Mouse (Mus musculus) midbrain, embryonic 13.5 days (tissue): ENCODE measurements around the gene Syne2. TPM values are rescaled to one million over a fixed set of nuclear protein-coding genes. Genes with fewer than 3 reads are reported as not detected.
"Not testable (repeated sequence)": the region's sequence is repeated elsewhere in the genome, so short reads cannot be mapped to it uniquely, and the experiment has no call there.

Source experiments
- ATAC-seq: fragments of 200-750 bp; cut with Nextera tagmentation; 2 replicates; pipeline ENCODE4 v1.8.0; 2017; ENCODE audit warnings: mild to moderate bottlenecking, moderate TSS enrichment, moderate library complexity
- H3K27ac ChIP-seq: fragments of 300-500 bp; sonication (generic); 2 replicates; pipeline ENCODE4 v1.5.1; 2015; ENCODE audit warnings: inconsistent platforms, mild to moderate bottlenecking, moderate library complexity
- H3K27me3 ChIP-seq: fragments of 300-500 bp; sonication (generic); 2 replicates; pipeline ENCODE4 v1.6.1; 2015; ENCODE audit warnings: mild to moderate bottlenecking, inconsistent platforms
- H3K36me3 ChIP-seq: fragments of 300-500 bp; sonication (generic); 2 replicates; pipeline ENCODE4 v1.6.1; 2015; ENCODE audit warnings: mild to moderate bottlenecking, inconsistent platforms
- H3K4me1 ChIP-seq: fragments of 300-500 bp; sonication (generic); replicated peaks from 2 replicates; pipeline ENCODE4 v1.6.1; 2015; ENCODE audit warnings: inconsistent platforms
- H3K4me2 ChIP-seq: fragments of 300-500 bp; sonication (generic); replicated peaks from 2 replicates; pipeline ENCODE4 v1.6.1; 2015; ENCODE audit warnings: moderate library complexity, mild to moderate bottlenecking, inconsistent platforms
- H3K4me3 ChIP-seq: fragments of 300-500 bp; sonication (generic); replicated peaks from 2 replicates; pipeline ENCODE4 v1.5.1; 2015; ENCODE audit warnings: mild to moderate bottlenecking, inconsistent platforms
- H3K9ac ChIP-seq: fragments of 300-500 bp; sonication (generic); replicated peaks from 2 replicates; pipeline ENCODE4 v1.6.1; 2015; ENCODE audit warnings: mild to moderate bottlenecking, inconsistent platforms
- H3K9me3 ChIP-seq: fragments of 300-500 bp; sonication (generic); 2 replicates; pipeline ENCODE4 v1.6.1; 2016; ENCODE audit warnings: mild to moderate bottlenecking, inconsistent platforms
- WGBS: fragments of 180-500 bp; shearing (Covaris S2); methylation state at CpG from one replicate; pipeline ENCODE4 v1.1.7; 2015; 5-methylcytosine and 5-hydroxymethylcytosine counted together
- microRNA-seq: library from miRNA; unstranded; fragments of <30 nt; microRNA quantifications from one replicate; pipeline ENCODE4, GENCODE M21; 2016
- polyA plus RNA-seq: library from polyadenylated mRNA; unstranded; fragments of >200 nt; fragmentation: Nextera tagmentation; extraction: Ambion mirVana; gene quantifications from 2 replicates; pipeline ENCODE4 v1.2.1, GENCODE M21; 2015

The Syne2 gene
- polyA plus RNA-seq, 1 experiment from 2014 or later: 84.4 TPM

DNA sequence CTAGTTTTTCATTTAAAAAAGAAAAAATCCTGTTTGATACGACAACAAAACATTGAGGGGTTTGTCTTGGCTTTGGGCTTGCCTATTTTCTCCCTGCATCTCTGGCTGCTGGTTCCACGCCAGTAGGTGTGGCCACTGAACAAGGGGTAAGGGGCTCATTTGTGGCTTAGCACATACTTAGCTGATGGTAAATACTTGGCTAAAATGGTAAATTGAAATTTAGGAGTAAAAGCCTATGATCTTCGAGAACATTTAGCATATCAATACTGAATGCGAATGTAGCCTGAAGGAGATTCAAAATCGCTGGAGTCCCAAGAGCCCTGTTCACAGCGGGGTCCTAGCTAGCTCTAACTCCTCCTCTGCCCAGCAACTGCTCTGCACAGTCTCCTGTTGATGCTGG, 318.8 kb downstream of the Syne2 start:
- 35% methylated on average over 6 of the region's 6 CpGs for WGBS
- Histone ChIP-seq H3K27me3 (no peaks in the 10 kb centered on the region), H3K9ac (no peak overlapping the region), H3K4me2 (no peak overlapping the region), H3K36me3 (no peaks in the 10 kb centered on the region), H3K4me1 (no peaks in the 10 kb centered on the region), H3K9me3 (no peaks in the 10 kb centered on the region), H3K27ac (no peak overlapping the region), H3K4me3 (no peak overlapping the region)
- ATAC-seq: no peak

DNA sequence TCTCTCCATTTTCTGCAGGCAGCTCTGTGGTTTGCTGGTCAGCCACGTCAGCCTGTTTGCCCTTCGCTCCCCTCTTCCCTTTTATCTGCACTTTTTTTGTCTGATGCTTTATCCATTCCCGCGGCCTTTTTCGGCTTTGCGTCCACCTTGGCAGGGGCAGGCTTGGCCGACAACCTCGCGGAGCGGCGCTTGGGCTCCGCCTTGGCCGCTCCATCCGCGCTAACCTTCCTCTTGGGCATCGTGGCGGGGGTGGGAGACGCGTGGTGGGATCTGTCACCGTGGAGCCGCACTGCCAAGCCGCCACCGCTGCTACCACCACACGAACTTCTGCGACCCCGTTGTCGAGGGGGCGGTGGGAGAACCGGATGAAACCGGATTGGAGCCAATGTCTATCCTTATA, 334.5 kb downstream of the Syne2 start:
- H3K27ac ChIP-seq, H3K9me3 ChIP-seq, H3K27me3 ChIP-seq, H3K4me1 ChIP-seq, H3K36me3 ChIP-seq: not testable (repeated sequence)
- WGBS: 10% methylated on average over 30 of the region's 30 CpGs
- Histone ChIP-seq H3K4me2 (peak overlapping the region; percentile 61), H3K4me3 (peak overlapping the region; percentile 35), H3K9ac (peak overlapping the region; percentile 55)
- 0 out of 2 replicates have a peak, but pooled peaks have one; percentile 17 for ATAC-seq

Small RNA genes within 50 kb of the gene (microRNA-seq; reads per million reads assigned to microRNA genes)
- gene Mir5101: 5.2 reads per million, percentile 21 among the genes with 10 or more reads in this experiment

Other genes starting within 250 kb of the Syne2 start
- gene Ppp2r5e, start 221.9 kb upstream of the Syne2 start, polyA plus RNA-seq: 21.4 TPM in 2 replicates
- 7.3 and 7.5 TPM in 2 replicates for gene Wdr89, start 148.6 kb upstream of the Syne2 start, polyA plus RNA-seq
- 6.9 and 7.9 TPM in 2 replicates for gene Sgpp1, start 82.4 kb upstream of the Syne2 start, polyA plus RNA-seq